Mouse (Mus musculus): ENCODE measurements at regions not wholly inside any gene's neighbourhood (a gene's known extent, or its start where the extent isn't known, plus 50 kb on each side); places are given as distances from the start of the nearest gene placed in this dataset.

DNA sequence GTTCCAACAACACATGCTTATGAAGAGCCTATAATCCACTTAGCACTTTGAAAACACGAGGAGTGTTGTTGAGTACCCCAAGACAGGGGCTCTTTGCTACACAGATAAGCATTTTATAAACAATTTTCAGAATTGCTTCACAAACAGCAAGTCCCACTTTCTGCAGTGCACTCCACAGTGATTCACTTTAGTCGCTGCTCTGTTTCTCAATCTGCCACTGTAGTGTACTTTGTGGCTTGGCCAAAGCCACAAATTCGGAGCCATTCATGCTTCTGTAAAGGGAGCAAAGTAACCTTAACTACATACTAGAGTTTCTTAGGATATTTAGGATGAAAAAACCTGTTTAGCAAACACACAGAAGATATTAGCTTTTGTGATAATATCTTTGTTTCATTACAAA lies 1226.5 kb upstream of the Luzp2 start:
- peak; percentile 71 for ATAC-seq
- ChIA-PET CTCF (interaction anchor here (1.9 kb wide), 1 partner anchor 10 kb away, joined by 4 read pairs; no protein-coding TSS in a partner anchor), POLR2A (no interaction called here)
- in situ Hi-C loops (cut with MboI; ENCODE audit: low pct_unique_long_range_greater_than_20kb) = no loop called here
- no peak for DNase-seq (ENCODE audit: low read depth, low spot score)
- no peak for TF ChIP-seq CTCF (IDR thresholded peaks at IDR 0.05)
- H3K27me3 ChIP-seq = no peaks in the 10 kb centered on the region
